Mouse (Mus musculus): Measurements from ENCODE around the gene Tnfrsf19. TPM values are rescaled to one million over a fixed set of nuclear protein-coding genes. Genes with fewer than 3 reads are reported as not detected.

The Tnfrsf19 gene
- polyA plus RNA-seq, 1 experiment from 2014 or later, result 62.6 TPM

- WGBS, result 82% methylated on average over 13 of the region's 13 CpGs
- Histone ChIP-seq H3K9ac (replicated peaks; ENCODE audit: low read length) (no peak overlapping the region), H3K27ac (replicated peaks; ENCODE audit: low read depth, low read length) (no peak overlapping the region), H3K4me2 (ENCODE audit: low read depth, low read length) (no peak overlapping the region), H3K36me3 (replicated peaks; ENCODE audit: control insufficient read depth, insufficient read depth, low read depth, low read length) (no peaks in the 10 kb centered on the region), H3K27me3 (ENCODE audit: control insufficient read depth, insufficient read depth, low read length) (no peaks in the 10 kb centered on the region), H3K4me3 (ENCODE audit: low read depth, low read length) (no peak overlapping the region), H3K9me3 (replicated peaks; ENCODE audit: control insufficient read depth, low read length) (no peaks in the 10 kb centered on the region), H3K4me1 (ENCODE audit: control insufficient read depth, insufficient read depth, low read length) (peaks cover 5% of the 10 kb centered on the region)
- no peak for DNase-seq (ENCODE audit: low spot score)
- no peak for ATAC-seq (replicated peaks; ENCODE audit: insufficient number of reproducible peaks, low FRiP score, low TSS enrichment, low read depth)
Measured at GRCm38 (mm10) chr14:61040236-61040635, 6.1 kb downstream of the Tnfrsf19 start.

DNA sequence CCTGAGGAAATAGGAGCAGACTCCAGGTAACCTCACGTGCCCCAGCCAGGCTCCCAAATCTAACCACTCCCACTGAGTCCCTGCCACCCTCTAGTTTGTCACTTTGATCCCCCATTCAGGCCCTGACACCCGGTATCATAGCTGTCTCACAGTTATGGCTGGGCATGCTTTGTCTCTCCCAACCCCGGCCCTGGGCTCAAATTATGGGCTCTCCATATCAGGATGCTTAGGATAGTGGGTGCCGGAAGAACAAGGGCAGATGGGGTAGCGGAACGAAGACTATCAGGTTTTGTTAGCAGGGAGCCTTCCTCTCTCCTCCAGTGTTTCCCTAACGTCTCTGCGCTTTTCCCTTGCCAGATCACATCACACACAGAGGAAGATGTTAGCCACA is 8.2 kb downstream of the Tnfrsf19 start:
- WGBS, result 32% methylated on average over 8 of the region's 8 CpGs
- Histone ChIP-seq H3K4me2 (ENCODE audit: low read depth, low read length) (peak overlapping the region; percentile 98), H3K27ac (replicated peaks; ENCODE audit: low read depth, low read length) (no peak overlapping the region), H3K9ac (replicated peaks; ENCODE audit: low read length) (no peak overlapping the region), H3K36me3 (replicated peaks; ENCODE audit: control insufficient read depth, insufficient read depth, low read depth, low read length) (no peaks in the 10 kb centered on the region), H3K9me3 (replicated peaks; ENCODE audit: control insufficient read depth, low read length) (no peaks in the 10 kb centered on the region), H3K4me3 (ENCODE audit: low read depth, low read length) (peak overlapping the region; percentile 61), H3K27me3 (ENCODE audit: control insufficient read depth, insufficient read depth, low read length) (no peaks in the 10 kb centered on the region), H3K4me1 (ENCODE audit: control insufficient read depth, insufficient read depth, low read length) (peaks cover 3% of the 10 kb centered on the region)
- DNase-seq (ENCODE audit: low spot score) (no peak), ATAC-seq (replicated peaks; ENCODE audit: insufficient number of reproducible peaks, low FRiP score, low TSS enrichment, low read depth) (peak; percentile 50; the same call in 1 of the 2 replicates)

DNA sequence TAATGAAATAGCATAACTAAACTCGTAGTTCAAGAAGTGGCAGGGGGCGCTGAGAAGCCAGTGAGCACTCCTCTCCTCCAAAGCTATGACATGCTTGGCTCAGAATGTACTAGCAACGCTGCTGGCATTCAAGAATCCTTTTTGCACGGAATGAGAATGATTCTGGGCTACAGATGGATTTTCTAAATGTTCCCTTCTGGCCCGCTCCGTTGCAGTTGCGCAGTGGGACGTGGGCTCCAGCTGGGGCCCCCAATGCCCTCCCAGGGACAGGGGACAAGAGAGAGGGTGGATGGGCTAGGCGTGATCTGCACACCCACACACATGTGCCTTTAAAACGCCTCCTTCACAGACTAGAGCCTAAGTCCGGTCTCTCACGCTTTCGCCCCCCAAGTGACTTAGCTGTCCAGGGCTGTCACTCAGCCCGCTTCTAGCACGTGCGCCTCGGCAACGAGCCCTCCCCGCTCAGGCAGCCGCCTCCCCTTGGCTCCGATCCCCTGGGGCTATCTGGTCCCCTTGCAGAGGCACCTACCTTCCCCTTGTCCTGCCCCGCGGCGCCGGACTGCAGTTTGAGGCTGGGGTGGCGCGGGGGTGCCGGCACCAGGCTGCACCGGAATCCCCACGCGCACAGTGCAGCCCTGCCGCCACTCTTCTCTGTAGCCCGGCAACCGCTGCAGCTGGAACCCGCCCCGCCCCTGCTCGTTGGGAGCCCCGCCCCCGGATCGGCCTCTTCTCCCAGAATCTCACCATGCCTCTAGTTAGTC is 8.8 kb downstream of the Tnfrsf19 start:
- ATAC-seq (replicated peaks; ENCODE audit: insufficient number of reproducible peaks, low FRiP score, low TSS enrichment, low read depth) (peak; percentile 90), DNase-seq (ENCODE audit: low spot score) (peak; percentile 82)
- WGBS, result under 1% methylated on average over 40 of the region's 40 CpGs
- Histone ChIP-seq H3K9me3 (replicated peaks; ENCODE audit: control insufficient read depth, low read length) (no peaks in the 10 kb centered on the region), H3K27me3 (ENCODE audit: control insufficient read depth, insufficient read depth, low read length) (no peaks in the 10 kb centered on the region), H3K4me3 (ENCODE audit: low read depth, low read length) (peak overlapping the region; percentile 61), H3K4me1 (ENCODE audit: control insufficient read depth, insufficient read depth, low read length) (peaks cover 3% of the 10 kb centered on the region), H3K4me2 (ENCODE audit: low read depth, low read length) (peak overlapping the region; percentile 98), H3K36me3 (replicated peaks; ENCODE audit: control insufficient read depth, insufficient read depth, low read depth, low read length) (no peaks in the 10 kb centered on the region), H3K27ac (replicated peaks; ENCODE audit: low read depth, low read length) (no peak overlapping the region), H3K9ac (replicated peaks; ENCODE audit: low read length) (peak overlapping the region; percentile 46)

GRCm38 (mm10) chr14:61030366-61030765 is 15.9 kb downstream of the Tnfrsf19 start:
- no peak for DNase-seq (ENCODE audit: low spot score)
- Histone ChIP-seq H3K27me3 (ENCODE audit: control insufficient read depth, insufficient read depth, low read length) (no peaks in the 10 kb centered on the region), H3K9me3 (replicated peaks; ENCODE audit: control insufficient read depth, low read length) (no peaks in the 10 kb centered on the region), H3K9ac (replicated peaks; ENCODE audit: low read length) (no peak overlapping the region), H3K4me1 (ENCODE audit: control insufficient read depth, insufficient read depth, low read length) (no peaks in the 10 kb centered on the region), H3K4me3 (ENCODE audit: low read depth, low read length) (no peak overlapping the region), H3K36me3 (replicated peaks; ENCODE audit: control insufficient read depth, insufficient read depth, low read depth, low read length) (no peaks in the 10 kb centered on the region), H3K27ac (replicated peaks; ENCODE audit: low read depth, low read length) (no peak overlapping the region), H3K4me2 (ENCODE audit: low read depth, low read length) (no peak overlapping the region)
- no peak for ATAC-seq (replicated peaks; ENCODE audit: insufficient number of reproducible peaks, low FRiP score, low TSS enrichment, low read depth)
- WGBS, result 92% methylated on average over 6 of the region's 6 CpGs

DNA sequence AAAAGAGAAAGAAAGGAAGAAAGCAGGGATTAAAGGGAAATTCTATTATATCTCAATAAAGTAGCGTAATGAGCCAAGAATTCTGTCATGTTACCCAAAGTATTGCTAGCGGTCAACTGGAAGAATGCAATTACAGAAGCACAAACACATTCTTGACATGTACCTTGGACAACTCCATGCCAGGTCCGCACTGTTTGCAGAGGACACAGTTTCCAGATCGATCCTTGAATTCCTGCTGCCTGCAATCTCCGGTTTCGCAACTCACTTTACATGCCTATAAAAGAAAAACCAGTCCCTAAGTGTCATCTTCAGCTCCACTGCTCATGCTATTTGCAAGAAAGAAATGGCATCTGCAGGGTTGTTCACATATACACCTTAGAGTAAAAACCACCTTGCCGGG is 22.3 kb downstream of the Tnfrsf19 start:
- no peak overlapping the region for H3K4me2 ChIP-seq (ENCODE audit: low read depth, low read length)
- DNase-seq (ENCODE audit: low spot score), result no peak
- no peak overlapping the region for H3K27ac ChIP-seq (replicated peaks; ENCODE audit: low read depth, low read length)
- H3K9ac ChIP-seq (replicated peaks; ENCODE audit: low read length), result no peak overlapping the region
- H3K27me3 ChIP-seq (ENCODE audit: control insufficient read depth, insufficient read depth, low read length), result no peaks in the 10 kb centered on the region
- no peaks in the 10 kb centered on the region for H3K36me3 ChIP-seq (replicated peaks; ENCODE audit: control insufficient read depth, insufficient read depth, low read depth, low read length)
- no peaks in the 10 kb centered on the region for H3K9me3 ChIP-seq (replicated peaks; ENCODE audit: control insufficient read depth, low read length)
- no peak overlapping the region for H3K4me3 ChIP-seq (ENCODE audit: low read depth, low read length)
- ATAC-seq (replicated peaks; ENCODE audit: insufficient number of reproducible peaks, low FRiP score, low TSS enrichment, low read depth), result no peak
- 85% methylated on average over 7 of the region's 7 CpGs for WGBS
- H3K4me1 ChIP-seq (ENCODE audit: control insufficient read depth, insufficient read depth, low read length), result no peaks in the 10 kb centered on the region

- H3K4me3 ChIP-seq (ENCODE audit: low read depth, low read length), result no peak overlapping the region
- DNase-seq (ENCODE audit: low spot score), result no peak
- H3K27me3 ChIP-seq (ENCODE audit: control insufficient read depth, insufficient read depth, low read length), result no peaks in the 10 kb centered on the region
- no peak for ATAC-seq (replicated peaks; ENCODE audit: insufficient number of reproducible peaks, low FRiP score, low TSS enrichment, low read depth)
- H3K9me3 ChIP-seq (replicated peaks; ENCODE audit: control insufficient read depth, low read length), result no peaks in the 10 kb centered on the region
- no peaks in the 10 kb centered on the region for H3K4me1 ChIP-seq (ENCODE audit: control insufficient read depth, insufficient read depth, low read length)
- no peak overlapping the region for H3K4me2 ChIP-seq (ENCODE audit: low read depth, low read length)
- 61% methylated on average over 1 of the region's 1 CpGs for WGBS
- no peak overlapping the region for H3K27ac ChIP-seq (replicated peaks; ENCODE audit: low read depth, low read length)
- no peaks in the 10 kb centered on the region for H3K36me3 ChIP-seq (replicated peaks; ENCODE audit: control insufficient read depth, insufficient read depth, low read depth, low read length)
- no peak overlapping the region for H3K9ac ChIP-seq (replicated peaks; ENCODE audit: low read length)
Measured at GRCm38 (mm10) chr14:61022383-61022782, 23.9 kb downstream of the Tnfrsf19 start.

DNA sequence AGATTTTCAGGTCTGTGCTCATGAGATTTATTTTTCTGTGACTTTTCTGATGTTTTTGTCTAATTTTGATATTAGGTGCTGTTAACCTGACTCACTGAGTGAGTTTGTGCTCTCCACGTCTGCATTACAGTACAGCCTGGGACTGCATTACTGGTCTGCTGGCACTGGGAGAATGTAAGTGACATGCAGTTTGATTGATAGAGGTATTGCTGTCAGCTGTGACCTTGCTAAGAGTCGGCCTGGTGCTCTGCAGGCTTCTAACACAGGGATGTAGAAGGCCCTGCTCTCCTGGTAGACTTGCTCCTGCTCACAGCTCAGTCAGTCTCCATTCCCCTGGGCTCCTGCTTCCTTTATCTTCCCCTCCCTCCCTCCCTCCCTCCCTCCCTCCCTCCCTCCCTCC is 25.3 kb downstream of the Tnfrsf19 start:
- DNase-seq (ENCODE audit: low spot score) (no peak), ATAC-seq (replicated peaks; ENCODE audit: insufficient number of reproducible peaks, low FRiP score, low TSS enrichment, low read depth) (no peak)
- no peaks in the 10 kb centered on the region for H3K4me1 ChIP-seq (ENCODE audit: control insufficient read depth, insufficient read depth, low read length)
- H3K27me3 ChIP-seq (ENCODE audit: control insufficient read depth, insufficient read depth, low read length), result no peaks in the 10 kb centered on the region
- 73% methylated on average over 2 of the region's 2 CpGs for WGBS
- no peak overlapping the region for H3K4me2 ChIP-seq (ENCODE audit: low read depth, low read length)
- H3K9ac ChIP-seq (replicated peaks; ENCODE audit: low read length), result no peak overlapping the region
- H3K27ac ChIP-seq (replicated peaks; ENCODE audit: low read depth, low read length), result no peak overlapping the region
- H3K9me3 ChIP-seq (replicated peaks; ENCODE audit: control insufficient read depth, low read length), result no peaks in the 10 kb centered on the region
- H3K4me3 ChIP-seq (ENCODE audit: low read depth, low read length), result no peak overlapping the region
- no peaks in the 10 kb centered on the region for H3K36me3 ChIP-seq (replicated peaks; ENCODE audit: control insufficient read depth, insufficient read depth, low read depth, low read length)

GRCm38 (mm10) chr14:61019880-61020279 is 26.4 kb downstream of the Tnfrsf19 start:
- Histone ChIP-seq H3K36me3 (replicated peaks; ENCODE audit: control insufficient read depth, insufficient read depth, low read depth, low read length) (no peaks in the 10 kb centered on the region), H3K27ac (replicated peaks; ENCODE audit: low read depth, low read length) (no peak overlapping the region), H3K9ac (replicated peaks; ENCODE audit: low read length) (no peak overlapping the region), H3K4me2 (ENCODE audit: low read depth, low read length) (no peak overlapping the region), H3K4me1 (ENCODE audit: control insufficient read depth, insufficient read depth, low read length) (no peaks in the 10 kb centered on the region), H3K9me3 (replicated peaks; ENCODE audit: control insufficient read depth, low read length) (no peaks in the 10 kb centered on the region), H3K27me3 (ENCODE audit: control insufficient read depth, insufficient read depth, low read length) (no peaks in the 10 kb centered on the region), H3K4me3 (ENCODE audit: low read depth, low read length) (no peak overlapping the region)
- no peak for ATAC-seq (replicated peaks; ENCODE audit: insufficient number of reproducible peaks, low FRiP score, low TSS enrichment, low read depth)
- DNase-seq (ENCODE audit: low spot score), result no peak
- WGBS, result 90% methylated on average over 1 of the region's 1 CpGs

Measured in embryonic facial prominence, embryonic 11.5 days (tissue).